Mouse (Mus musculus) cerebellum, adult 11 months (tissue): ENCODE measurements around the gene 2210017I01Rik.

ENCODE experiments used
- DNase-seq: peaks from one replicate; pipeline ENCODE4 v3.0.0; 2022

Gene 2210017I01Rik

GRCm38 (mm10) chr3:92607392-92607791 is at the start of gene 2210017I01Rik:
2210017I01Rik (minus strand) TSS chr3:92607492.
- no peak for DNase-seq

GRCm38 (mm10) chr3:92656826-92657225 is 49.5 kb upstream of the 2210017I01Rik start, which contains the start of gene Lce1b:
Lce1b (minus strand) TSS chr3:92656926.
- DNase-seq, result no peak

- DNase-seq, result no peak
These were observed 40.9 kb upstream of the 2210017I01Rik start, which contains the start of gene Lce1a1 for GRCm38 (mm10) chr3:92648207-92648606. Lce1a1 (minus strand) TSS chr3:92648307.

GRCm38 (mm10) chr3:92639854-92640253 is 32.6 kb upstream of the 2210017I01Rik start:
- no peak for DNase-seq

GRCm38 (mm10) chr3:92638653-92638991 is 31.3 kb upstream of the 2210017I01Rik start:
- DNase-seq, result no peak

- no peak for DNase-seq
These were observed 30.7 kb upstream of the 2210017I01Rik start for GRCm38 (mm10) chr3:92637745-92638652.

GRCm38 (mm10) chr3:92621560-92621959 is 14.3 kb upstream of the 2210017I01Rik start, which contains the start of gene Lce6a:
Lce6a (minus strand) TSS chr3:92621660.
- DNase-seq, result no peak

GRCm38 (mm10) chr3:92609804-92610203 is 2.5 kb upstream of the 2210017I01Rik start:
- DNase-seq, result no peak

- DNase-seq, result no peak
These were observed 5.1 kb downstream of the 2210017I01Rik start for GRCm38 (mm10) chr3:92602169-92602568.

GRCm38 (mm10) chr3:92600456-92600855 is 6.8 kb downstream of the 2210017I01Rik start:
- no peak for DNase-seq

GRCm38 (mm10) chr3:92599973-92600372 is 7.3 kb downstream of the 2210017I01Rik start:
- DNase-seq, result no peak

- DNase-seq, result no peak
These were observed 8.9 kb downstream of the 2210017I01Rik start for GRCm38 (mm10) chr3:92598429-92598828.

GRCm38 (mm10) chr3:92588858-92589257 is 18.4 kb downstream of the 2210017I01Rik start, which contains the start of gene Smcp:
Smcp (minus strand) TSS chr3:92588997.
- DNase-seq, result no peak

- DNase-seq, result no peak
These were observed 20.1 kb downstream of the 2210017I01Rik start for GRCm38 (mm10) chr3:92587190-92587589.

GRCm38 (mm10) chr3:92585055-92585454 is 22.2 kb downstream of the 2210017I01Rik start:
- DNase-seq, result no peak

GRCm38 (mm10) chr3:92583164-92583826 is 24.0 kb downstream of the 2210017I01Rik start:
- DNase-seq, result no peak

GRCm38 (mm10) chr3:92579508-92579907 is 27.8 kb downstream of the 2210017I01Rik start:
- no peak for DNase-seq

GRCm38 (mm10) chr3:92578652-92579413 is 28.5 kb downstream of the 2210017I01Rik start:
- no peak for DNase-seq

GRCm38 (mm10) chr3:92573449-92574041 is 33.7 kb downstream of the 2210017I01Rik start, which contains the start of gene Ivl:
Ivl (minus strand) TSS chr3:92573735.
- no peak for DNase-seq

GRCm38 (mm10) chr3:92572514-92573155 is 34.7 kb downstream of the 2210017I01Rik start:
- no peak for DNase-seq

GRCm38 (mm10) chr3:92568752-92569151 is 38.5 kb downstream of the 2210017I01Rik start:
- DNase-seq, result no peak

- DNase-seq, result no peak
These were observed 41.9 kb downstream of the 2210017I01Rik start for GRCm38 (mm10) chr3:92565418-92565817.
